Mouse (Mus musculus) embryonic fibroblast, embryonic 13.5 days (primary cell): ENCODE results near the gene Dapk1.

Experiments
- CTCF ChIP-seq: IDR thresholded peaks from 2 replicates; pipeline ENCODE4 v1.5.1; 2011; ENCODE audit warnings: mild to moderate bottlenecking, control low read depth, low read length, moderate library complexity, borderline replicate concordance; ENCODE audit not compliant: insufficient read depth
- POLR2A ChIP-seq: IDR thresholded peaks from 2 replicates; pipeline ENCODE4 v1.6.1; 2011; ENCODE audit warnings: low read depth, mild to moderate bottlenecking, control low read depth, low read length, moderate library complexity

DNA sequence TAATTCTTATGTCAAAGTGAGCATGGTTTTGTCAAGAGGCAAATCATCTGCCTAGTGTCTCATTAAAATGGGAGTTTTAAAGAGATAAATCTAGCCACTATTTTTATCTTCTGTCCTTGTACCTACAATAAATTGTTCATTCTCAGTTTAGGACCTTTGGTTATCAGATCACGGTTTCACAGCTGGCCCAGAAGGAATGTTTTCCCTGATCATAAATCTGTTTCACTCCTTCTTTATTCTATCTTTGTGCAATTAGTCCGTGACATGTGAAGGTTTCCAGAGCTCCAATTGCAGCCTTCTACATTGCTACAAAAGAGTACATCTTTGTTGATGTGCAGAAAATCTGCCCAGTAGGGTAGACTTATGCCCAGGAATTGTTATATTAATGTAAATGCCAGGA is 153.5 kb downstream of the Dapk1 start:
- TF ChIP-seq CTCF (no peak), POLR2A (no peak)
